Mouse (Mus musculus): ENCODE measurements around the gene Pex10. TPM values are rescaled to one million over a fixed set of nuclear protein-coding genes. Genes with fewer than 3 reads are reported as not detected.

Gene Pex10
- total and polyA plus RNA-seq, 3 experiments, result 9.2 to 21.9 (median 15.6) TPM

Other genes starting within 250 kb of the Pex10 start
- gene Ttc34, start 229.6 kb upstream of the Pex10 start, total RNA-seq (2012; rRNA removed), result not detected in 2 replicates
- not detected in 2 replicates for gene Ttc34, start 229.6 kb upstream of the Pex10 start, total RNA-seq (2014; rRNA removed)
- gene Ttc34, start 229.6 kb upstream of the Pex10 start, polyA plus RNA-seq (2012; ENCODE audit: insufficient read length, low read depth), result not detected in 2 replicates
- gene Mmel1, start 197.4 kb upstream of the Pex10 start, total RNA-seq (2012; rRNA removed), result 2.0 and 3.9 TPM in 2 replicates
- 2.0 and 2.2 TPM in 2 replicates for gene Mmel1, start 197.4 kb upstream of the Pex10 start, total RNA-seq (2014; rRNA removed)
- 0.70 and 0.71 TPM in 2 replicates for gene Mmel1, start 197.4 kb upstream of the Pex10 start, polyA plus RNA-seq (2012; ENCODE audit: insufficient read length, low read depth)
- 28.3 and 49.8 TPM in 2 replicates for gene Fam213b, start 167.9 kb upstream of the Pex10 start, total RNA-seq (2012; rRNA removed)
- 6.1 and 7.5 TPM in 2 replicates for gene Fam213b, start 167.9 kb upstream of the Pex10 start, total RNA-seq (2014; rRNA removed)
- 5.5 and 7.0 TPM in 2 replicates for gene Fam213b, start 167.9 kb upstream of the Pex10 start, polyA plus RNA-seq (2012; ENCODE audit: insufficient read length, low read depth)
- gene Tnfrsf14, start 138.5 kb upstream of the Pex10 start, total RNA-seq (2012; rRNA removed), result 68.3 and 109 TPM in 2 replicates
- 21.0 and 25.9 TPM in 2 replicates for gene Tnfrsf14, start 138.5 kb upstream of the Pex10 start, total RNA-seq (2014; rRNA removed)
- gene Tnfrsf14, start 138.5 kb upstream of the Pex10 start, polyA plus RNA-seq (2012; ENCODE audit: insufficient read length, low read depth), result 19.8 and 20.0 TPM in 2 replicates
- 6.2 and 6.8 TPM in 2 replicates for gene Hes5, start 106.1 kb upstream of the Pex10 start, total RNA-seq (2012; rRNA removed)
- 2.1 and 2.7 TPM in 2 replicates for gene Hes5, start 106.1 kb upstream of the Pex10 start, total RNA-seq (2014; rRNA removed)
- gene Hes5, start 106.1 kb upstream of the Pex10 start, polyA plus RNA-seq (2012; ENCODE audit: insufficient read length, low read depth), result 1.5 and 1.7 TPM in 2 replicates
- gene Pank4, start 102.9 kb upstream of the Pex10 start, total RNA-seq (2012; rRNA removed), result 30.6 and 34.7 TPM in 2 replicates
- 27.6 and 28.1 TPM in 2 replicates for gene Pank4, start 102.9 kb upstream of the Pex10 start, total RNA-seq (2014; rRNA removed)
- gene Pank4, start 102.9 kb upstream of the Pex10 start, polyA plus RNA-seq (2012; ENCODE audit: insufficient read length, low read depth), result 22.4 and 23.2 TPM in 2 replicates
- 0.38 and 0.47 TPM in 2 replicates for gene Plch2, start 10.2 kb upstream of the Pex10 start, total RNA-seq (2012; rRNA removed)
- gene Plch2, start 10.2 kb upstream of the Pex10 start, total RNA-seq (2014; rRNA removed), result 0.04 and 0.09 TPM in 2 replicates
- 0.16 and 0.17 TPM in 2 replicates for gene Plch2, start 10.2 kb upstream of the Pex10 start, polyA plus RNA-seq (2012; ENCODE audit: insufficient read length, low read depth)
- 126 and 138 TPM in 2 replicates for gene Rer1, start 19.4 kb downstream of the Pex10 start, total RNA-seq (2012; rRNA removed)
- 221 and 232 TPM in 2 replicates for gene Rer1, start 19.4 kb downstream of the Pex10 start, total RNA-seq (2014; rRNA removed)
- gene Rer1, start 19.4 kb downstream of the Pex10 start, polyA plus RNA-seq (2012; ENCODE audit: insufficient read length, low read depth), result 123 and 135 TPM in 2 replicates
- 7.1 and 8.7 TPM in 2 replicates for gene Morn1, start 19.6 kb downstream of the Pex10 start, total RNA-seq (2012; rRNA removed)
- gene Morn1, start 19.6 kb downstream of the Pex10 start, total RNA-seq (2014; rRNA removed), result 4.0 and 4.2 TPM in 2 replicates
- gene Morn1, start 19.6 kb downstream of the Pex10 start, polyA plus RNA-seq (2012; ENCODE audit: insufficient read length, low read depth), result 3.8 and 6.3 TPM in 2 replicates
- gene Ski, start 155.6 kb downstream of the Pex10 start, total RNA-seq (2012; rRNA removed), result 9.9 and 10.1 TPM in 2 replicates
- 3.3 and 4.1 TPM in 2 replicates for gene Ski, start 155.6 kb downstream of the Pex10 start, total RNA-seq (2014; rRNA removed)
- 14.1 and 17.9 TPM in 2 replicates for gene Ski, start 155.6 kb downstream of the Pex10 start, polyA plus RNA-seq (2012; ENCODE audit: insufficient read length, low read depth)
- 42.1 and 45.0 TPM in 2 replicates for gene Faap20, start 182.8 kb downstream of the Pex10 start, total RNA-seq (2012; rRNA removed)
- gene Faap20, start 182.8 kb downstream of the Pex10 start, total RNA-seq (2014; rRNA removed), result 24.1 and 31.0 TPM in 2 replicates
- 35.7 and 36.4 TPM in 2 replicates for gene Faap20, start 182.8 kb downstream of the Pex10 start, polyA plus RNA-seq (2012; ENCODE audit: insufficient read length, low read depth)